Mouse (Mus musculus): Measurements from ENCODE around the gene Ttpal.

- no peak for TF ChIP-seq POLR2A (IDR thresholded peaks at IDR 0.05; ENCODE audit: insufficient read depth, low read depth, low read length)
- TF ChIP-seq CTCF (IDR thresholded peaks at IDR 0.05; ENCODE audit: insufficient read depth, low read depth, low read length): no peak
Measured at GRCm38 (mm10) chr2:163595119-163595518, 7.0 kb upstream of the Ttpal start.
